Mouse (Mus musculus) lung, embryonic 16.5 days (tissue): ENCODE measurements around the gene Arhgdib. TPM values are rescaled to one million over a fixed set of nuclear protein-coding genes. Genes with fewer than 3 reads are reported as not detected.

ENCODE experiments used
- ATAC-seq: fragments of 200-750 bp; cut with Nextera tagmentation; 2 replicates; pipeline ENCODE4 v1.8.0; 2017; ENCODE audit warnings: low read depth, mild to moderate bottlenecking, moderate library complexity
- H3K27ac ChIP-seq: fragments of 300-500 bp; sonication (generic); 2 replicates; pipeline ENCODE4 v1.5.1; 2014; ENCODE audit warnings: mild to moderate bottlenecking, control low read depth, low read length
- H3K27me3 ChIP-seq: fragments of 300-500 bp; sonication (generic); 2 replicates; pipeline ENCODE4 v1.6.1; 2014; ENCODE audit warnings: low read depth, low read length, mixed read lengths; ENCODE audit not compliant: control insufficient read depth, insufficient read depth
- H3K36me3 ChIP-seq: fragments of 300-500 bp; sonication (generic); 2 replicates; pipeline ENCODE4 v1.6.1; 2014; ENCODE audit warnings: low read length; ENCODE audit not compliant: control insufficient read depth, insufficient read depth
- H3K4me1 ChIP-seq: fragments of 300-500 bp; sonication (generic); replicated peaks from 2 replicates; pipeline ENCODE4 v1.6.1; 2014; ENCODE audit warnings: low read length, mixed read lengths; ENCODE audit not compliant: control insufficient read depth, insufficient read depth
- H3K4me2 ChIP-seq: fragments of 300-500 bp; sonication (generic); 2 replicates; pipeline ENCODE4 v1.6.1; 2014; ENCODE audit warnings: low read depth, low read length, control low read depth
- H3K4me3 ChIP-seq: fragments of 300-500 bp; sonication (generic); 2 replicates; pipeline ENCODE4 v1.5.1; 2014; ENCODE audit warnings: mild to moderate bottlenecking, low read length, control low read depth
- H3K9ac ChIP-seq: fragments of 300-500 bp; sonication (generic); 2 replicates; pipeline ENCODE4 v1.6.1; 2014; ENCODE audit warnings: low read length, control low read depth
- H3K9me3 ChIP-seq: fragments of 300-500 bp; sonication (generic); 2 replicates; pipeline ENCODE4 v1.6.1; 2016; ENCODE audit warnings: low read length; ENCODE audit not compliant: control insufficient read depth
- WGBS: fragments of 180-500 bp; shearing (Covaris S2); extraction: QIAGEN DNeasy Blood & Tissue Kit; methylation state at CpG from one replicate; pipeline ENCODE4 v1.1.7; 2014; 5-methylcytosine and 5-hydroxymethylcytosine counted together
- polyA plus RNA-seq: library from polyadenylated mRNA; unstranded; fragments of >200 nt; fragmentation: Nextera tagmentation; extraction: Ambion mirVana; gene quantifications from 2 replicates; pipeline ENCODE4 v1.2.1, GENCODE M21; 2015

Gene Arhgdib
- polyA plus RNA-seq, 1 experiment from 2014 or later: 85.2 TPM

GRCm38 (mm10) chr6:136940188-136940960 is 1.3 kb downstream of the Arhgdib start:
- Histone ChIP-seq H3K36me3 (no peaks in the 10 kb centered on the region), H3K27ac (peak overlapping the region; percentile 94), H3K4me1 (peaks cover 20% of the 10 kb centered on the region), H3K4me3 (peak overlapping the region; percentile 31), H3K9me3 (no peaks in the 10 kb centered on the region), H3K4me2 (peak overlapping the region; percentile 39), H3K9ac (peak overlapping the region; percentile 44; the same call in 1 of the 2 replicates), H3K27me3 (no peaks in the 10 kb centered on the region)
- 71% methylated on average over 11 of the region's 11 CpGs for WGBS
- ATAC-seq: no peak

DNA sequence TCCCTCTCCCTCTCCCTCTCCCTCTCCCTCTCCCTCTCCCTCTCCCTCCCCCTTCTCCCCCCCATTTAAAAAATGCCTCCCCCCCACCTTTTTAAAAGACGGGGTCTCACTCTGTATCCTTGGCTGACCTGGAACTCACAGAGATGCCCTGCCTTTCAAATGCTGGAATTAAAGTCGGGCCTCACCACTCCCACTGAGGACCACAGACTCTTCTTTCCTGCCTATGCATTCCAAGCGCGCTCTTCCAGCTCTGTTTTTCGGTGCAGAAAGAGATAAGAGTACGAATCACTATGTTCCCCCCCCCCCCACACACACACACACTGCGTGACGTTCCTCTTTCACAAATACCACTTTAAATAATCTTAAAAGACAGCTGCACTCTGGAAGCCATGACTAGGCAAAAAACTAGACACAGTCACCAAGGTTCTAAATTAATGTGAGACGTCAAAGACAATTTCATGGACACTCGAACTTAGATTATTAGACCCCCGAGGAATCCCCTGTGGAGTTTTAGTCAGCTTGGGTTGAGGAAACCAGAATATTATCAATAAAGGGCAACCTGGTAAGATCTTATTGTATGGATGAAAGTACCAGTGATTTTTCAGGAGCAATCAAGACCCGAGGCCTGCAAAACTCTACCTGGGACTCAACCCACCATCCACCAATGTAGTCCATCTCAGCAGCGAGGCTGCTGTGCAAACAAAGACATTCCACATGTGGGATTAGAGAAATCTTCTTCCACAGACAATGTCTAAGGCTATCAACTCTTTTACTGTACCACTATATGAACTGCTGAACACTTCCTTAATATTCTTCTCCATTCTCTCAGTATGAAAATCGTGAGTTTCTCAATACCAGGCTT is 2.1 kb downstream of the Arhgdib start:
- no peak overlapping the region for H3K4me2 ChIP-seq
- no peaks in the 10 kb centered on the region for H3K9me3 ChIP-seq
- H3K27ac ChIP-seq: 0 out of 2 replicates have a peak overlapping the region, but pooled peaks have one; percentile 94
- no peak overlapping the region for H3K9ac ChIP-seq
- H3K4me1 ChIP-seq: peaks cover 20% of the 10 kb centered on the region
- 61% methylated on average over 13 of the region's 14 CpGs for WGBS
- no peak for ATAC-seq
- H3K4me3 ChIP-seq: no peak overlapping the region
- H3K27me3 ChIP-seq: no peaks in the 10 kb centered on the region
- no peaks in the 10 kb centered on the region for H3K36me3 ChIP-seq

DNA sequence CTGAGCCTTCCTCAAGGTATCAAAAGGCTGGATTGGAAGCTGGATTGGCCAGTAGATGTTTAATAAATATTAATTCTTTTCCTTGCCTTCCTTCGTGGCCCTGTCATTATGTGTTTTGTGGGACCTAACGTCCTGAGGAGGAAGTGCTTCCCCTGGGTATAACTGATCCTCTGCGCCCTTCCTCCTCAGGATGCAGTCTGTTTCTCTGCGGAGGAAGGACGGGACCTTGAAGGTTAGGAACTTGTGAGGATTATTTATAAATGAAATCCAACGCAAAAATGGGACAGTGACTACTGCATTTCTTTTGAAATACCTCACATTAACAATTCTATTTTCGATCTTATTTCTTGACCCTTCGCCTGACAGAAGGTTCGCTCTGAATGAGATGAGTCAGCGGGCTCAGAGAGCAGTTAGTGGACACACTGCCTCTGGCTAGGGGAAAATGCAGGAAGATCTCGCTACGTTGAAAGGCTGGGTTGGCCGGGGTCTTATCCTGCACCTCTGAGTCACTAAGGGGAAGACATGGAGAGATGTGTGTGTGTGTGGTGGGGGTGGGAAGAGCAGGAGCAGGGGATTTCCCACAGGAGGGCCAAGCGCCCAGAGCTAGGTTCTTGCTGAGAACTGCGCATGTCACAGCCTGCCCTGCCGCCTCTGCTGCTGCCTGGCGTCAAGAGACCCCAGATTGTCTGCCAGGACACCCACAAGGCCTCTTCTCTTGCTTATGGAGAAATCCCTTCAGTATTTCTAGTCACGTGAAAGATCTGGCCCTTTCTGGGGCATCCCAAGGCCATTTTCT is 3.2 kb downstream of the Arhgdib start:
- Histone ChIP-seq H3K27ac (peak overlapping the region; percentile 72), H3K4me3 (no peak overlapping the region), H3K4me1 (peaks cover 20% of the 10 kb centered on the region), H3K9ac (peak overlapping the region; percentile 33; the same call in 1 of the 2 replicates), H3K9me3 (no peaks in the 10 kb centered on the region), H3K36me3 (no peaks in the 10 kb centered on the region), H3K27me3 (no peaks in the 10 kb centered on the region), H3K4me2 (peak overlapping the region; percentile 26)
- WGBS: 65% methylated on average over 18 of the region's 18 CpGs
- 0 out of 2 replicates have a peak, but pooled peaks have one; percentile 44 for ATAC-seq

GRCm38 (mm10) chr6:136937117-136937516 is 4.6 kb downstream of the Arhgdib start:
- H3K4me1 ChIP-seq: peaks cover 20% of the 10 kb centered on the region
- no peaks in the 10 kb centered on the region for H3K27me3 ChIP-seq
- no peak for ATAC-seq
- no peak overlapping the region for H3K9ac ChIP-seq
- no peak overlapping the region for H3K4me2 ChIP-seq
- H3K4me3 ChIP-seq: no peak overlapping the region
- 79% methylated on average over 3 of the region's 3 CpGs for WGBS
- no peak overlapping the region for H3K27ac ChIP-seq
- no peaks in the 10 kb centered on the region for H3K9me3 ChIP-seq
- no peaks in the 10 kb centered on the region for H3K36me3 ChIP-seq

DNA sequence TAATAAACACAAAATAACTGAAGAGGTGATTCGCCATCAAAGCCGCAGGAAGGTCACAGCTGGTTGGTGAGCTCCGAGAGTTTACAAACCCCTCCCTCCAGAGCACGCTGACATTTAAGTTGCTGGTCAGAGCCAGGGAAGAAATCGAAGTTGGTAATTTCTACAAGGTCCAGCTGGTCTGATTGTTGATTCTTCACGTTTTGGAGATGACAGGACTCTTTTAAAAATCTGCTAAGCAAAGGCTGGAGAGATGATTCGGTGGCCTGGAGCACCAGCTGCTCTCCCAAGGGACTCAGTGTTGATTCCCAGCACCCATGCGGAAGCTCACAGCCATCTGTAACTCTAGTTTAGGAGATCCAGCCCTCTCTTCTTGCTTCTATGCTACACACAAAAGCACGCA is 5.3 kb downstream of the Arhgdib start:
- no peak for ATAC-seq
- WGBS: 70% methylated on average over 9 of the region's 9 CpGs

DNA sequence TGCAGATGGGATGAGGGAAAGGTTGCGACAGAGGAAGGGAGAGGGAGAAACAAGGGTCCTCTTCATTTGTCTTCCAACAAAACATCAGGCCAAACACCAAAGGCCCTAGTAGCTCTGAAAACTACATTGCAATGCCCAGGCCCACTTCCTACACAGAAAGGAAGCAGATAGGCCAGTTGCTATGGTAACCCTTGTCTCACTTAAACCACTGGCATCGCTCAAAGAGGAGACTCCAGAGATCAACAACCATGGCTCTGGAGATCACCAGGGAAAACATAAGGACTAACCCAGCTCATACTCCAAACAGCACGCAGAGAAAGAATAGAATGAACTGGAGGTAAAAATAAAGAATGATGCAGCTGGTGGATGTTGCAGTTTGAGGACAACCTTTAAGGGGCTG is 6.5 kb downstream of the Arhgdib start:
- no peak overlapping the region for H3K4me3 ChIP-seq
- H3K36me3 ChIP-seq: no peaks in the 10 kb centered on the region
- H3K4me1 ChIP-seq: peaks cover 16% of the 10 kb centered on the region
- no peaks in the 10 kb centered on the region for H3K27me3 ChIP-seq
- no peak overlapping the region for H3K4me2 ChIP-seq
- no peak for ATAC-seq
- no peak overlapping the region for H3K27ac ChIP-seq
- 70% methylated on average over 3 of the region's 3 CpGs for WGBS
- H3K9me3 ChIP-seq: no peaks in the 10 kb centered on the region
- no peak overlapping the region for H3K9ac ChIP-seq

More for the DNA sequence above, 5.3 kb downstream of the Arhgdib start:
- Histone ChIP-seq H3K4me1 (peaks cover 15% of the 10 kb centered on the region), H3K4me2 (no peak overlapping the region), H3K36me3 (no peaks in the 10 kb centered on the region), H3K9me3 (no peaks in the 10 kb centered on the region), H3K27ac (no peak overlapping the region), H3K27me3 (no peaks in the 10 kb centered on the region), H3K4me3 (no peak overlapping the region), H3K9ac (no peak overlapping the region)

DNA sequence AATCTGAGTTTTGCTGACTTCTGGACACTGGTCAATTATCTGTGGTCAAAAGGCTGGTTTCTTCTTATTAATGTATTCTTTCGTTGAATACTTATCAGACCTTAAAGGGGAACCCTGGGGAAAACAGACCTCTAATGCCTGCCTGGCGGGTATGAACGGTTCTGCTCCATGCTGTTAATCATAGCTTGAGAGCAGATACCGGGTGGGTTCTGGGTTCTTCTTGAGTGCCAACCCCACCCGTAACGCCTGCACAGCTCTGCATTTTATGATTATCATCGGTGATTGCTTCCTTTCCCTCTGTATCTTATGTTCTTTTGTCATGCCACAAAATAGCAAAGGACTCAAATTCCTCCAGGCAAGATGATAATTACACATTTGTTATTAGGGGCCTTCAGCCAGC is 7.6 kb downstream of the Arhgdib start:
- WGBS: 83% methylated on average over 7 of the region's 7 CpGs
- Histone ChIP-seq H3K4me1 (peaks cover 13% of the 10 kb centered on the region), H3K27me3 (no peaks in the 10 kb centered on the region), H3K4me2 (no peak overlapping the region), H3K36me3 (no peaks in the 10 kb centered on the region), H3K9me3 (no peaks in the 10 kb centered on the region), H3K9ac (no peak overlapping the region), H3K27ac (no peak overlapping the region), H3K4me3 (no peak overlapping the region)
- no peak for ATAC-seq

GRCm38 (mm10) chr6:136931246-136931645 is 10.5 kb downstream of the Arhgdib start:
- Histone ChIP-seq H3K27me3 (no peaks in the 10 kb centered on the region), H3K27ac (peak overlapping the region; percentile 79), H3K9ac (peak overlapping the region; percentile 45), H3K4me2 (peak overlapping the region; percentile 26), H3K4me3 (no peak overlapping the region), H3K36me3 (no peaks in the 10 kb centered on the region), H3K4me1 (peaks cover 10% of the 10 kb centered on the region), H3K9me3 (no peaks in the 10 kb centered on the region)
- WGBS: 82% methylated on average over 13 of the region's 13 CpGs
- ATAC-seq: no peak
